ENCODE assay signal across 8 mouse cellular contexts in genomic region chr11:3628999-3629491, GRCm38 (mm10). TPM values are rescaled to one million over a fixed set of nuclear protein-coding genes. Genes with fewer than 3 reads are reported as not detected.
DNase-seq lines count a peak whose midpoint lies in the region; ATAC-seq and TF ChIP-seq lines count a peak whose summit lies in the region.

No protein-coding gene starts in this region.

- peaks cover 11% of the 10 kb centered on the region for H3K27me3 ChIP-seq in limb, embryonic 14.5 days (ENCODE audit: control insufficient read depth, insufficient read depth, low read length)
- H3K27me3 ChIP-seq in neural tube, embryonic 15.5 days (replicated peaks), result no peaks in the 10 kb centered on the region

- no peaks in the 10 kb centered on the region for H3K36me3 ChIP-seq in limb, embryonic 14.5 days (ENCODE audit: control insufficient read depth, insufficient read depth, low read length)
- H3K36me3 ChIP-seq in neural tube, embryonic 15.5 days, result no peaks in the 10 kb centered on the region

- H3K4me1 ChIP-seq in limb, embryonic 14.5 days (ENCODE audit: control insufficient read depth, insufficient read depth, low read length), result no peaks in the 10 kb centered on the region
- peaks cover 8% of the 10 kb centered on the region for H3K4me1 ChIP-seq in neural tube, embryonic 15.5 days

- peak; percentile 34 to 70 for DNase-seq in adrenal gland, adult (ENCODE audit: inconsistent age in 2 of 2, low spot score in 1 of 2)
- no peak for DNase-seq in adrenal gland, postnatal 4 days (ENCODE audit: low spot score in 2 of 2)
- peak; percentile 15 for DNase-seq in lung, postnatal 10 days
- no peak for DNase-seq in lung, adult 18-20 months
- peak; percentile 20 to 23 for DNase-seq in heart, postnatal 14 days
- no peak for DNase-seq in limb, embryonic 14.5 days (ENCODE audit: low spot score)
- DNase-seq in spleen, postnatal 14 days (ENCODE audit: low spot score in 2 of 2), result no peak

- H3K4me2 ChIP-seq in limb, embryonic 14.5 days (replicated peaks; ENCODE audit: low read depth, low read length, severe bottlenecking), result peak overlapping the region; percentile 84
- H3K4me2 ChIP-seq in neural tube, embryonic 15.5 days, result peak overlapping the region; percentile 93

- H3K27ac ChIP-seq in limb, embryonic 14.5 days (replicated peaks; ENCODE audit: low read depth, low read length), result no peak overlapping the region
- H3K27ac ChIP-seq in neural tube, embryonic 15.5 days (replicated peaks), result no peak overlapping the region

- ATAC-seq in limb, embryonic 14.5 days (ENCODE audit: low FRiP score, low read depth), result no peak
- peak; percentile 45; the same call in 1 of the 2 replicates for ATAC-seq in neural tube, embryonic 15.5 days (ENCODE audit: low FRiP score)

- peak overlapping the region; percentile 46 for H3K9ac ChIP-seq in limb, embryonic 14.5 days (ENCODE audit: low read depth, low read length, severe bottlenecking)
- peak overlapping the region; percentile 51 for H3K9ac ChIP-seq in neural tube, embryonic 15.5 days (replicated peaks)

- under 1% methylated on average over 25 of the region's 32 CpGs for WGBS in limb, embryonic 14.5 days
- 2% methylated on average over 31 of the region's 32 CpGs for WGBS in neural tube, embryonic 15.5 days

- peak overlapping the region; percentile 39 for H3K4me3 ChIP-seq in limb, embryonic 14.5 days (replicated peaks; ENCODE audit: low read length)
- peak overlapping the region; percentile 46 for H3K4me3 ChIP-seq in neural tube, embryonic 15.5 days (replicated peaks)

- intact Hi-C loops in heart, postnatal 14 days (cut with DNase I), result no loop called here

- H3K9me3 ChIP-seq in limb, embryonic 14.5 days (ENCODE audit: control insufficient read depth, low read length), result peaks cover 5% of the 10 kb centered on the region; the same call in 1 of the 2 replicates
- no peaks in the 10 kb centered on the region; the same call in 1 of the 2 replicates for H3K9me3 ChIP-seq in neural tube, embryonic 15.5 days (replicated peaks)

- no peak for TF ChIP-seq POLR2A in limb, embryonic 14.5 days (IDR thresholded peaks at IDR 0.05; ENCODE audit: borderline replicate concordance, extremely low read depth, insufficient read depth, insufficient read length)

RNA-seq across cellular contexts. Expression of gene Morc2a, which starts 19.9 kb away (rescaled TPM):
- total RNA-seq in adrenal gland, postnatal 4 days (2021), result 10 to 100 TPM; 57.1 to 68.6 TPM
- 10 to 100 TPM; 23.1 to 27.4 TPM for total RNA-seq in heart, postnatal 14 days (2021)
- polyA plus RNA-seq in limb, embryonic 14.5 days (2012; rRNA removed), result 33.3 and 35.8 TPM in 2 replicates
- polyA plus RNA-seq in limb, embryonic 14.5 days (2014; fragmentation: Nextera tagmentation; extraction: Ambion mirVana), result 24.2 and 29.2 TPM in 2 replicates
- 28.3 and 28.8 TPM in 2 replicates for polyA plus RNA-seq in neural tube, embryonic 15.5 days (2015; fragmentation: Nextera tagmentation; extraction: Ambion mirVana)

Comparison
In these comparisons a context has a peak if more than half of its experiments do, and no peak if none do; other contexts are left out.
1. DNase-seq: peak in adrenal gland, adult (2 of 2), lung, postnatal 10 days (single experiment) and heart, postnatal 14 days (2 of 2); none in adrenal gland, postnatal 4 days (0 of 2), lung, adult 18-20 months (0 of 2), limb, embryonic 14.5 days (single experiment) and spleen, postnatal 14 days (0 of 2).